Mouse (Mus musculus) adrenal gland, adult 2 months (tissue): ENCODE measurements around the gene Ercc5. TPM values are rescaled to one million over a fixed set of nuclear protein-coding genes. Genes with fewer than 3 reads are reported as not detected.

Experiments
- DNase-seq: peaks from one replicate; pipeline ENCODE4 v3.0.0; 2021
- long read RNA-seq: library from polyadenylated mRNA; stranded (forward); transcript quantifications from one replicate; pipeline ENCODE4 v2.0.0, GENCODE M21; 2021
- polyA plus RNA-seq: library from polyadenylated mRNA; depleted of rRNA; stranded (reverse); fragments of >200 nt; gene quantifications from 2 replicates; pipeline ENCODE4 v1.2.3, GENCODE M21; 2012; rRNA removed
- total RNA-seq, 2 experiments: library from RNA; stranded (reverse); gene quantifications; 2 replicates each; pipeline ENCODE4 v1.2.3; 2021

The Ercc5 gene
- 10 to 100 TPM; 17.5 to 23.9 TPM for total RNA-seq
- 2.6 and 3.5 TPM in 2 replicates for polyA plus RNA-seq
- long read RNA-seq, transcript Ercc5-201 (15 exons, 3,907 nt) = major isoform, 15 of 20 reads
- long read RNA-seq, partial matches to known transcripts = 1 of 20 reads
- long read RNA-seq, other reads (novel, unspliced or antisense) = 4 of 20 reads

DNA sequence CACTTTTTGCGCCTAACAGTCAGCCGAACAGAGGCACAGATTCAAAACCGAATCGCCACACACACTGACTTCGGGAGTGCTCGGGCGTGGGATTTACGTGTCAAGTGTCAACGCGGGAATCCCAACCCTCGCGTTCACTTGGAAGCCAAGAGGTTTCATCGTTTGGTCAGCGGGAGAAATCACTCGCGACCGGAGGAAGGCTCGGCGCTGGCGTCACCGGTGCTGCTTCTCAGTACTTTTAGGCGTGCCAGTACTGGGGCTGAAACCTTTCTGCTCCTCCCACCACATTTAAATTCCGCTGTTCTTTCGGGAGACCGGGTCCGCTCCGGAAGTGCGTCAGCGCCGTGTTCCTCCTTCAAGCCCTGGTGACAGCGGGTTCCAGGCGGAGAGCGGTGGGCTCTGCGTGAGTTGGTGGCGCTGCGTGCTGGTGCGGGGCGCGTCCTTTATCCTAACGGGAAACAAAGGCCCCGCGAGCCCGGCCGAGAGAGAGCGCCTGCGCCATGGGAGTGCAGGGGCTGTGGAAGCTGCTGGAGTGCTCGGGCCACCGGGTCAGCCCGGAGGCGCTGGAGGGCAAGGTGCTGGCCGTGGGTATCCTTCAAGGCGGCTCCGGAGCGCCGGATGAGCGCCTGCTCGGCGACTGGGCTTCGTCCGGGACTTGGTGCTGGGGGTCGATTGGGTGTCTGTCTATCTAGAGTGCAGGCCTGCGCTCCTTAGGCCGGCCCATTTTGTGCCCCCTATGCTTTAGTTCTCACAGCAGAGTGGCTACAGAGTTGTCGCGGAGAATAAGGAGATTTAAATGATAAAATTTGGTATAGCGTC, at the start of gene Ercc5:
Ercc5 (plus strand) TSS at position 182 of the 819 bp plus-strand sequence.
- peak; percentile 94 for DNase-seq

- DNase-seq = peak; percentile 39
Observed at GRCm38 (mm10) chr1:44101448-44102225, 45.9 kb upstream of the Ercc5 start.

DNA sequence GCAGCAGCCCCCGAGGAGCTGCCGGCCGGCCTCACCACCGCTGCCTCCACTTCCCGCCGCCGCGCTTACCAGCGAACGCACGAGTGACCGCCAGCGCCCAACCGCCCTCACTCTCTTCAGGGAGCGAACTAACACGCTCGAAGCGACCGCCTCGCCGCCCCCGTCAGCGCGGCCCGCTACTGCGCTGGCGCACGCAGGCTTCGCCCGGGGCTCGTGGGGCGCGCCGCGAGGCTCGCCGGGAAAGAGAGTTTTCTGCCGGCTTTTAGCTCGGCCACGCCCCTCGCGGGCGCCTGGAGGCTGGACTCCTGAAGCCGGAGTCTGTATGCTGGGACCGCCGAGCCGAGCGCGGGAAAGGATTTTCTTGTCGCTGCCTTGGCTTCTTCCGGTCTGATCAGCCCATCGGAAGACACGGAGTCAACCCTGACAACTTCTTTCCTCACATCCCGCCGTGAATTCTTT, 45.3 kb upstream of the Ercc5 start, which contains the start of gene Tex30:
Tex30 (minus strand) TSS at position 183 of the 459 bp plus-strand sequence.
- peak; percentile 97 for DNase-seq

DNA sequence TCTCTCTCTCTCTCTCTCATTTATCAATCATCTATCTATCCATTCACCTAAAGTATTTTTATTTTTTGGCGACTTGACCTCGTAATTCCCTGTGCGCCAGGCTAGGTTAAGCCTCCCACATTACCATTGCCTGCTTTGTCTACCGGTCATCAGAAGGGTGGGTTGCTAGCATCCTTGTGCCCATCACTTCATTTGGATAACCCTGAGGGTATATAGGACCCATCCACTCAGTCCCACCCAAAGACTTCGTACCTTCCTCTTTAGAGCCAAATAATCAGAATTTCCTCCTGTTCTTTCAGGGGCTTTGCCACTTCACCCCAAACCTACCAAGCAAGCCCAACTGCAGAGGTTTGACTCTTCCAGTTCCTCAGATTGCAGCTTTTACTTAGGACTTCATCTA, 44.6 kb upstream of the Ercc5 start:
- DNase-seq = no peak

- no peak for DNase-seq
Observed at GRCm38 (mm10) chr1:44117571-44117970, 30.0 kb upstream of the Ercc5 start.

- DNase-seq = peak; percentile 91
Observed at GRCm38 (mm10) chr1:44118239-44119054, 29.1 kb upstream of the Ercc5 start, which contains the start of the genes Kdelc1 and Bivm. TSS of gene Kdelc1 (minus strand) at chr1:44118808. TSS of gene Bivm (plus strand) at chr1:44118957.

DNA sequence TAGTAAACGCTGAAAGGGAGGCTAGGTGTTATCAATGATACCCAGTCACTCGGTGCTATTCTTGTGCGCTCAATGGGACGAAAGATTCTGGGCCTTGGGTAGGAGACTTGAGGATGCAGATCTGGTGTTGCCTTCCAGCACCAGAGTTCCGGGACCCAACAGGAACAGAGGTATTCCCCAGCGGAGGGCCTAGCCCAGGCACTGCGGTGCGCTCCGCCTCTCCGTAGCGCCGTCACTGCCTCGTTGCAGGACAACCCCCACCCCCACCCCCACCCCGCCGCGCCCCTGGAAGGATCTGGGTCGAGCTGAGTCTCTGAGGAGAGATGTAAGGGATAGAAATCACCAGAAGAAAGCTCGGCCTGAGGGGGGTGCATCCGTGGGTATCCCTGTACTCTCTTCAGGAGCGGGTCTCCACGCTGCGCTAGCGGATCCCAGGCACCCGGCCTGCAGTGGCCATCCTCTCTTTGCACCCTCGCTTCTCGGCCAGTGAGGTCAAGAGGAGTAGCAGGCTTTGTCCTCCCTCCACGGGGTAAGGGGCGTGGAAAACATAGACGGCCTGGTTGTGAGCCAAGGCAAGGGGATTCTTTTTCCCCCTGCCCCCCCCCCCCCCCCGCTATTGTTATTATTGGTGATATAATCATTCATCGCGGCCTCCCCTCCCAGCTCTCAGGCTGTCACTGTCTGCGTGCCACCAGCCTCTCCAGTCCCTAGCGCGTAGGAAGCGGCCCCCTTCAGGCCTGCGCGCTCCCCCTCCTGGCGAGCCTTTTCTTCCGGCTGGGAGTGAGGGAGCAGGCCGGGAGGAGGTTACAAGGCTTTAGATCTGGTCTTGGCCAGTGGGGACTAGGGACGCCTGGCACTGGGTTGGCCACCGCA, 28.1 kb upstream of the Ercc5 start:
- DNase-seq = peak; percentile 91

DNA sequence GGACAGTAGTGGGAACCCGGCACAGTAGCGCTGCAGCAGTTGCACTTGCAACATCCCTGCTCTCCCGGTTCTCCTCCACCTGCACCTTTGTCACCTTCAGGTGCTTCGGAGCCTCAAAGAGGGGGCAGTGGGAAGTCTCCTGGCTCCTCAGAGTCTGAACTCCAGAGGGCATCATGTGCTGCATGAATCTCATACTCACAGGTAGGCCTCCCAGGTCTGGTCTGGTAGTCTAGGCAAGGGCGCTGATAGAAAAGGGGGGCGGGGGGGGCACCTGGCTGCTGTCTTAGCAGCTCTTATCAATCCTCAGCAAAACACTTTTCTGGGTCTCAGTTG, 27.5 kb upstream of the Ercc5 start:
- no peak for DNase-seq

GRCm38 (mm10) chr1:44122256-44122655, 25.3 kb upstream of the Ercc5 start:
- DNase-seq = no peak

DNA sequence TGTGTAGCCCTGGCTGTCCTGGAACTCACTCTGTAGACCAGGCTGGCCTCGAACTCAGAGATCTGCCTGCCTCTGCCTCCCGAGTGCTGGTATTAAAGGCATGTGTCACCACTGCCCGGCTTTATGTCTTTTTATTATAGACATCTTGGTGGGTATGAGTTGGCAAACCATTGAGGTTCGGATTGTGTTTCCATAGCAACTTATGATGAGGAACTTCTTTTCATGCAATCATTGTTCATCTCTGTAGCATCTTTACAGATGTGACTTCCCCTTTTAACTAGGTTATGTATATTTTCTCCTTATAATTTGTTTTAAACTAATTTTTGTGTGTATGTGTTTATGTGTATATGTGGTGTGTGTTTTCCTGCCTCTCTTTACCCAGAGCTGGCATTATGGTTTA, 22.0 kb upstream of the Ercc5 start:
- no peak for DNase-seq

DNA sequence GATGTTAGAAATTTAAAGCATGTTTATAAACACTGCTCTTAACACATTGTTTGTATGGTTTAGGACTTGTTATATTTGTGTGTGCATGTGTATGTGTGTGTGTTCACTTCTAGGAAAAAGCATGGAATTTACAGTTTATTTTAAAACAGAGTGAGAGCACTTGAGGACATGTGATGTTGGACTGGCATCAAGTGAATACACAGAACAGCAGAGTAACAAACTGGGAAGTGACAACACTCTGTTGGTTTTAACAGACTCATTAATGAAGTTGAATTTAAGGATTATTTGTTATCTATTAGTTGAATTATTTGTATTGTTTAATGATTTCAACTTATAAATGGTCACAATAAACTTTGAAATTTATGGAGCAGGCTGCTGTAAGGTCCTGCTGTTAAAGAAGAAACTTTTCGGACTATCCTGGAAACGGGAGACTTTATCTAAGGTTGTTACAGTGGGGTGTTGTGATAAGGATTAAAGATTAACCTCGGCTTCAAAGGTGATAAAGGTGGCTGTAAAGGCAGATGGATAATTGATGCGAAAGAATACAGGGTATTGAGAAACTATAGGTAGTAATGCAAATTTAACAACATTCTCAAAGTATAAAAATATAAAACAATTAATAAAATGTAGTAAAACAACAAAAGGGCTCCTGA, 17.5 kb upstream of the Ercc5 start:
- no peak for DNase-seq

GRCm38 (mm10) chr1:44140232-44140631, 7.3 kb upstream of the Ercc5 start:
- no peak for DNase-seq

- no peak for DNase-seq
Observed at GRCm38 (mm10) chr1:44142747-44143146, 4.8 kb upstream of the Ercc5 start.

GRCm38 (mm10) chr1:44148706-44149105, 1.2 kb downstream of the Ercc5 start:
- no peak for DNase-seq

DNA sequence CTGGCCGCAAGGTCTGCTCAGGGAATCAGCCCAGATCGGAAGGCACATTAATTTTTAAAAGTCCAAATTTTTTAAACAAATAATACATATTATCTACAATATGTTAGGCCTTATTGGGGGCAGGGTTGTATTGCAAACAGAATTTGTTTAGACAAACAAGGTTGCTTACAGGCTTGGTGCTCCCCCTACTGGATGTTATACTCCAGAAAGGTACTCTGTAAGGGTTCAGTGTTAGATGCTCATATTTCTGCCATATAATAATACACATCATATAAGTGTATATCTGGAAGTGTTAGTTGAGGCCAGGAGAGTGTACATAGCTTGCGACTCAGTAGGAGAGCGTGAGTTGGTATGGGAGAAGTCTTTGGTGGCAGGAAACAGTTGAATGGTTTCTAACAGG, 7.7 kb downstream of the Ercc5 start:
- DNase-seq = no peak

GRCm38 (mm10) chr1:44158317-44158716, 10.8 kb downstream of the Ercc5 start:
- DNase-seq = no peak

GRCm38 (mm10) chr1:44161818-44162217, 14.3 kb downstream of the Ercc5 start:
- no peak for DNase-seq

DNA sequence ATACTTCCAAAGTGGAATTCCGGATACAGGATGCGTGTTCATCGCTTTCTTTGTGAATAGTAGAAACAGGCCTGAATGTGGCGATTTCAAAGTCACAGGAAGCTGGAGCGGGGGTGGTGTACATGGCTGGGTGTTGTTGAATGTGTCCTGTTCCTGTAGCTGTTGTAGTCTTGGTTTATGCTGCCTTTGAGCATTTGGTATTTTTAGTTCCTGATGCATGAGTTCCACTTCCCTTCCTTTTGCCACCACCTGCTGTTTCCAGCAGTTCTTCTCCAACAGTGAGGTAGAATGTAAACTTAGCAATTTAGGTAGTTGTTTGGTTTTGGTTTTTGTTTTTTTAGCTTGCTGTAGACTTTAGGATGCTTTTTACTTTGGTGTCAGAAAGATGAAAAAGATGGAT, 14.8 kb downstream of the Ercc5 start:
- no peak for DNase-seq

DNA sequence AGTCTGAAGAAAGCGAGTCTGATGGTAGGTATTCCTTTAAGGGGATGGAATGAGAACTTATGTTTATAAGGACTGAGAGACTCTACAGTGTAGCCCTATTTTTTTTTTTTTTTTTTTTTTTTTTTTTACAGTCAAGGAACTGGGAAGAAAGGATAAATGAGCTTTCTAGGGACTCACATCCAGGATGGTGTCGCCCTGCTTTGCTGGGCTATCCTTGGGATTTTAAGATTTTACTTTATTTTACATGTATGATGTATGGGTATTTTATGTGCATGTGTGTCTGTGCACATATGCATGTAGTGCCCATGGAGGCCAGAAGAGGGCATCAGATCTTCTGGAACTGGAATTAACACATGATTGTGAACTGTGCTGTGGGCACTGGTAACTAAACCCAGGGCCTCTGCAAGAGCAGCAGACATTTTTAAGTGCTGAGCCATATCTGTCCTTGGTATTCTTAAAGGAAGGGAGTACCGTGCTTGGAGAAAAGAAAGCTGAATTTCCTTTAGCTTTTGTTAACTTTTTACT, 20.4 kb downstream of the Ercc5 start:
- DNase-seq = no peak

DNA sequence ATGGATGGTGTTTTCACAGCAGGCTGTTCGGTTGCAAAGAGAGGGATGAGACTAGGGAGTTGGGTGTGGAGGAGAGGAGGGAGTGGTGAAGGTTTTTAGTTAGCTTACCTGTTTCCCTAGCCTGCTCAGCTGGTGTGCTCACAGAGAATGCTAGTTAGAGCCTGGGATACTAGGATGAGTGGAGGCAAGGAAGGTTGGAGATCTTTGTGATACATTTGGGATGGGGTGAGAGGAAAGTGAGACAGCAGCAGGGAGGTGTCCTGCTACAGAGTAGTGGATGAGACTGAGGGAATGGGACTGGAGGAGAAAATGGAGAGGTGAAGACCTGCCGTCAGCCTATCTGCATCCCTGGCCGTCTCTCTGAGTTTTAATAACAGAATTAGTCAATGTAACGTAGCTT, 25.1 kb downstream of the Ercc5 start:
- DNase-seq = no peak
